Mouse (Mus musculus) urinary bladder, postnatal 25 days (tissue): ENCODE results near the gene Mab21l3.
A peak's percentile ranks its signal among the peaks of the same experiment; 100 is the strongest.

ENCODE experiments used
- DNase-seq: peaks from one replicate; pipeline ENCODE4 v3.0.0; 2022; ENCODE audit warnings: low spot score

Gene Mab21l3

GRCm38 (mm10) chr3:101848816-101849215 lies at the start of gene Mab21l3:
TSS of gene Mab21l3 (minus strand) at chr3:101848959.
- DNase-seq = no peak

- DNase-seq = no peak
These were observed 48.7 kb upstream of the Mab21l3 start for GRCm38 (mm10) chr3:101897377-101897974.

DNA sequence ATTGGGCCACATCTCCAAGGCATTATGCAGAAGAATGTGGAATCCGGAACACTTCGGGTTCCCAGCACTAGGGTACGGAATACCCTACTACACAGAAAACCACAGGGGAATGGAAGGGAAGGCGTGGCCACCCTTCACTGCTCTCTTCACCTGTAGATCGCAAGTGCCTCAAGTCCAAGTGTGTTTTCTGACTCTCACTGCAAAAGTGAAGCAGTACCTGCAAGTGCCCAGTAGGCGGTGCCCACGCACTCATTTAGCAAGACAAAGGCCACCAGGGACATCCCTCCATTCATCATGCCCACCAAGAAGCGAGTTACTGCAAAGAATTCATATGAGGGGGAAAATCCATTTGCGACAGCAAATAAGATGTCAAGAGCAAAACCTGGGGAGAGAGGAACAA lies 48.1 kb upstream of the Mab21l3 start:
- DNase-seq = peak; percentile 40

DNA sequence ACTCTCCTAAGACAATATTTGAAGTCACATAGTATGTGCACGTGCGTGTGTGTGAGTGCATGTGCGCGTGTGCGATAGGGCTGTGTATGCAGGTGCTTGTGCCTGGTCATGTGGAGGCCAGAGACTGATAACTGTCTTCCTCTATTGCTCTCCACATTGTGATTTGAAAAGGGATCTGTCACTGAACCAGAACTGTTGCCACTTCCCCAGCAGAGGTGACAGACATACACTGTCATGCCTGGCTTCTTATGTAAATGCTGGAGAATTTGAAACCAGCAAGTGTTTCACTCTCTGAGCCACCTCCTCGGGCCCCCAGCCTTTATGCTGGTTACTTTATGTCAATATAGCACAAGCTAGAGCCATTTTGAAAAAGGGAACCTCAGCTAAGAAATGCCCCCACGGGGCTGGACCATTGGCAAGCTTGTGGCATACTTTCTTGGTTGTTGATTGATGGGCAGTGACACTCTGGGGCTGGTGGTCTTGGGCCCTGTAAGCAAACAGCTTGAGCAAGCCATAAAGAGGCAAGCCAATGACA lies 46.7 kb upstream of the Mab21l3 start:
- no peak for DNase-seq

DNA sequence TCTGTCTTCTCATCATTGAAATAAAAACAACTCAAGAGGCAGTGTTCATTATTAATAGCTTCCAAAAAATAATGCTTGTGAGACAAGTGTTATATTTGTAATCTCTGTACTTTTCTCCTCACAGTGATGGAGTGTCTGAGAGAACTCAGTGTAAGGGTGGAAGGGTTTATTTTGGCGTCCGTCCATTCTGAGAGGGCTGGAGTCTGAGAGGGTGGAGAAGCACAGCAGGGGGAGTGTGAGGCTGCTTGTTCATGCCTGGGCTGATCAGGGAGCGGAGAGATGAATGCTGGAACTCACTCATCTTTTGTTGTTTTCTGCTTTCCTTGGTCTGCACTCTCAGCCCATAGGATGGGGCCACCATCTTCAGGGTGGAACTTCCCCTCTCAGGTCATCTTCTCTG lies 36.8 kb upstream of the Mab21l3 start:
- DNase-seq = no peak

DNA sequence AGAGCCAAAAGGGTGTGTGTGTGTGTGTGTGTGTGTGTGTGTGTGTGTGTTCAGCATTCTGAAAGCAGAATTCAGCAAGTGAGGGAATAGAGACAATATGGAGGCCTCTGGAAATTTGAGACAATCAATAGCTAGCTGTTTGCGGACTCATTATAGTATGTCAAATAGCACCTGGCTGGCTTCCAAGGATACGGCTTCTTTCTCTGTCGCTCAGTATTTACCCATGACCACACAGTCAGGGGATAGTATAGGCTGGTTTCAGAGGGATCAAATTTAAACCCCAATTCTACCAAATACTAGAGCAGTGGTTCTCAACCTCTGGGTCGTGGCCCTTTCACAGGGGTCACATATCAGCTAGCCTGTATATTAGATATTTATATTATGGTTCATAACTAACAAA lies 36.3 kb upstream of the Mab21l3 start:
- DNase-seq = no peak

DNA sequence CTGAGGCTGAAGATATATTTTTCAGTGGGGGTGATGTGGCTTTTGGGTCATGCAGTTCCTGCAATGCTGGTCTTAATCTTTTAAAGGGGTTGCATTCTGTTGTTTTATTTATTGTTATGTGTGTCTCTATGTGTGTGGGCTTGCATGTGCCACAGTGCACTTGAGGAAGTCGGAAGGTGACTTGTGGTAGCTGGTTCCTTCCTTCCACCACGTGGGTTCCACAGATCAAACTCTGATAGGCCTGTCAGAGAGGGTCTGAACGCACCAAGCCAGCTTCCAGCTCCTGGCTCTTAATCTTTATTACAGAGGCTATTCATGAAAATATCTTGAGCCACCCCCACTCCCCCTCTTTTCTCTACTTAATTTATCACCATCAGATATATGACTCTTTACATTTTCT lies 35.1 kb upstream of the Mab21l3 start:
- DNase-seq = no peak

- DNase-seq = no peak
These were observed 33.0 kb upstream of the Mab21l3 start for GRCm38 (mm10) chr3:101881721-101882120.

DNA sequence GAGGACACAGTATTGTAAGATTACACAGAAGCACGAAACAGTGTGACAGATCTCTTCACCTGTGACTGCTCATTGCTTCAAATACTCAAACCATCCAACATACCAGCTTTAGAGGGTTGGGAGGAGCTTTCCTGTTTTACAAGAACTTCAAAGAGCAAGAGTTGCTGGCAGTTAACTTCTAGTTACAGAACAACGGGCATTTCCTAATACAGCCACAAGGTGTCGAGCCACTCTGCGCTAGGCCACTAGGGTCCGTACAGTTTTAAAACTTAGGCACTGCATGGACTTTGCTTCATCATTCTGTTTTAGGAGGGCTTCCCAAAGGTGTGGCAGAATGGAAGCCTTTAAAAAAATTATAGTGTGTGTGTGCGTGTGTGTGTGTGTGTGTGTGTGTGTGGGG lies 32.1 kb upstream of the Mab21l3 start:
- no peak for DNase-seq

- DNase-seq = no peak
These were observed 29.4 kb upstream of the Mab21l3 start for GRCm38 (mm10) chr3:101878136-101878535.

DNA sequence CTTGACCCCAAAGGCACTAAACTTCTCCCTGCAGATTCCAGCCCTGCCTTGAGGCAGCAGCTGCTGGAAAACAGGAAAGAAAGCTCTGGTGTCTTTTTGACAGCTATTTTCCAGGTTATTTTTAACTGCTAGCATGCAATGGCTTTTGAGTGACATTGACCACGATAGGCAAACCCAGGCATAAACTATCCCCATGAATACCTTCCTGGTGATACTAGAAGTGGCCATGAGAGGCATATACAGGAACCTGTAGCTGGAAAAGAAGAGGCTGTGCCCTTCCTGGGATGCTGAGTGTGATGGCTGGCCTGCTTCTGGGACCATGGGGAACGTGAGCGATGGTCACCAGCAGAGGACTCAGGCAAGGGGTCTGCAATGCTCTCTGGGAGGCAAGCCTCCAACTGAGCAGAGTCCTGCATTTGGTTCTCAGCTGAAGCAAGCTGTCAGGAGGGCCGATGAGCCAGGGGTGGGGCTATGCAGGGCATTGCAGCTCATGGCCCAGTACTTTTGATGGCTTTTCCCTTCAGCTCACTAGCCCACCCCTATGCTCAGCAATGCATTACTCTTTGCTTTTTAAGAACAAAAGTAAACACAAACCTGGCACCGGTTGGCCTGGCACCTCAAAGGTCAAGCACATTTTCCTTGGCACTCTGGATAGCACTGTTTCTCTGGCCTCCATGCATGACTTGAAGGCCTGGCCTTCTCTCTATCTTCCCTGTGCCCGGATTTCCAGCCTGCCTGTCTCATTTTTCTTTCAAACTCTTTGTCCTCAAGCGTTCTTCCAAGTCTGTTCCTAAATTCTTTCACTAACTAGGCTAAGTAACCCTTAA lies 27.9 kb upstream of the Mab21l3 start:
- no peak for DNase-seq

DNA sequence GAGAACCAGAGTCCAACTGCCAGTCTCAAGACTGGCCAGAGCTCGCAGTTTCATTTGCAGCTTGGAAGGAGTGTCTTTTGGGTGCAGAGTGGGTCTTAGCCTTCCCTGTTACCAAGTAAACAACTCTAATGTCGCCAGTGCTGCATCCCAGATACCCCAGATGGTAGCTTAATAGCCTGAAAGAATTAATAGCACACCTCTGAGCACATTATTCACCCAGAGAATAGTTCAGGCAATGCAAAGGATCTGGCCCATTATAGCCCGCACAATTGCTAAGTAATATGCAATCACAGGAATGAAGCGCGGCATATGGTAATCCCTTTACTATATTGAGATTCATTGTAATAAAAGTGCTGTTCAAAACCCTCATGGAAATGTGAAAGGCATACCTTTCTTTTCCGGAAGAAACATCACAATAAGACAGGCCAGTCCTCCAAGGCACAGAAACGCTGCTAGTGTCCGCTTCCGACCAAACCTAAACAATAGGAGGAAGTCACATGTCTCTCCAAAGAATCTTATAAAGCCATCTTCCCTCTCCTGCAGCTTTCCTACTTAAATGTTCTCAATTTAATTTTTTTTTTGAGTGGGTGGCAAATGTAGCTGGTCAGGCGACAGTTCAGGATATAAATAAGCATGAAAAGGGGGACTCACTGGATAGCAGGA lies 26.6 kb upstream of the Mab21l3 start:
- DNase-seq = no peak

- DNase-seq = no peak
These were observed 24.4 kb upstream of the Mab21l3 start for GRCm38 (mm10) chr3:101873061-101873675.

DNA sequence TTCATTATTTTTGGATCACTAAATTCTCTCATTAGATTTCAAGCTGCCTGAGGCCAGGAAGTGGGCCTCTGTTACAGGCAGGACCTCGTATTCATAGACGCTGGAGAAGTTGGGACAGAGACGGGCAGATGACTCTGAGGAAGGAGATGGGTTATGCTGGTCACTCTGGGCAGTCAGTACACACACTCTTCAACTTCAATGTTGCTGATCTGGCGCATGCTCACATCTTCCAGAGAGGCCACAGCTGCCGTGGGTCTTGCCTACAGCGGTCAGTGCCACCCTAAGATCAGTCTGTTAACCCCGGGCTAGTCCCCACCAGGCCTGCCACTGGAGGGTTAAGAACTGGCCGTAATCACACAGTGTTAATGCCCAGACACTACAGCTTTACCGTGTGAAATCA lies 23.2 kb upstream of the Mab21l3 start:
- no peak for DNase-seq

GRCm38 (mm10) chr3:101867001-101867421 lies 18.3 kb upstream of the Mab21l3 start:
- DNase-seq = no peak

DNA sequence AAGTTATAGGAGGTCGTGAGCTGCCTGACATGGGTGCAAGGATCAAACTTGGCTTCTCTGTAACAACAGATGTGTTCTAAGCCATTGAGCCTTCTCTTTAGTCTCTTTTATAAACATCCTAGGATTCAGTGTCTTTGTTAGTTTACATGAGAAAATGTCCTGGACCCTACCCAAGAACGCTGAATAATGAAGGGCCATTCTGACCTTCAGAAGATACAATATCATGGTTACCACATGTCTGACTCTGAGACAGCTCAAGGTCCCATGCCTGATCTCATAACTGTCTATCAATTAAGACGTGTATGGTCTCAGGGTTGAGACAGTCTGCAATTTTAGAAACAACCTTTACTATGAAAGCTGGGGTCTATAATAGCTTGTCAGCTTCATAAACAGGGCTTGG lies 13.1 kb upstream of the Mab21l3 start:
- DNase-seq = no peak

GRCm38 (mm10) chr3:101860151-101860550 lies 11.4 kb upstream of the Mab21l3 start:
- DNase-seq = no peak

DNA sequence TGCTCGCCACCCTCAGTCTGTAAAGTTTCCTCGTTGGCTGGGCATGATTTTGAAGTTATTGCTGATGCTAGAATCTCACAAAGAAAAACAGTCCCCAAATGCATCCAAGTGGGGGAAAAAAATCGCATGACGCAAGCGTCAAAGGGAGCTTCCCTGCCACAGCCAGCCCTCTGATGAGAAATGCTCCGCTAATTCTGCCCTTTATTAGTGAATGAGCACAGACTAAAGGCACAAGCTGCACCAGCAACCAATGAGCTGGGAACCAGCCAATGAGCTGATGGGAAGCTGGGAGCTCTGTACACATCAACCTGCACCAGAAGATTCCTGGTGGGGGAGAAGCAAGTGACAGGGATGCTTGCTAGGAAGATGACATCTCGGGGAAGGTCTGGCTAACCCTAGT lies 11.0 kb upstream of the Mab21l3 start:
- DNase-seq = no peak

DNA sequence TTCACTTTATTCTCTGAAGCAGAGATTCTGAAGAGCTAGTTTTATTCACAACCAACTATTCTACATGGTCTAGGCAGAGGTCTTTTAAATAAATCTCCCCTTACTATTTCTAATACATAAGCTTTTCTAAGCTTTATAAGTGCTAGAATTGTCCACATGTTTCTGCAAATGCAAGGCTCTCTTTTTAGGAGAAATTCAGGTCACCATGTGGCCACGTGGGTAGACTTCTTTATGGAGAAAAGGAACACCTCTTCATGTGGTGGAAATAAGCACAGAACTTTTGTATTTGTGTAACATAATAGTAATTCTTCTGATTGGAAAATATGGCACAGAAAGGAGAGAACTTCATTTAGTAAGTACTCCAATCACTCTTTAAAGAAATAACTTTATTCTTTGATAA lies 5.3 kb upstream of the Mab21l3 start:
- no peak for DNase-seq

- DNase-seq = no peak
These were observed 2.6 kb upstream of the Mab21l3 start for GRCm38 (mm10) chr3:101851363-101851762.

GRCm38 (mm10) chr3:101846096-101846495 lies 2.7 kb downstream of the Mab21l3 start:
- no peak for DNase-seq

GRCm38 (mm10) chr3:101842372-101843094 lies 6.2 kb downstream of the Mab21l3 start:
- DNase-seq = no peak
